Mouse (Mus musculus) ES-E14 (cell line): ENCODE measurements at regions not wholly inside any gene's neighbourhood (a gene's known extent, or its start where the extent isn't known, plus 50 kb on each side); places are given as distances from the start of the nearest gene placed in this dataset.

ENCODE experiments used
- DNase-seq: peaks from one replicate; pipeline ENCODE4 v3.0.0-alpha.2; 2013; ENCODE audit warnings: low read depth, low spot score
- H3K27ac ChIP-seq: 2 replicates; pipeline ENCODE4 v1.5.1; 2012; ENCODE audit warnings: low read depth, mild to moderate bottlenecking, low read length, moderate library complexity, mixed read lengths; ENCODE audit not compliant: poor library complexity, insufficient read depth, severe bottlenecking
- H3K36me3 ChIP-seq: 2 replicates; pipeline ENCODE4 v1.6.1; 2012; ENCODE audit warnings: mild to moderate bottlenecking, low read length, moderate library complexity, mixed read lengths; ENCODE audit not compliant: control insufficient read depth, poor library complexity, insufficient read depth, severe bottlenecking
- H3K4me1 ChIP-seq, 2 experiments: fragments of 150-350 bp in 1 of 2; sonication (generic) in 1 of 2; 2 replicates each; pipeline ENCODE4 v1.6.1; 2012; ENCODE audit warnings: low read length in 2 of 2, mild to moderate bottlenecking in 1 of 2, mixed read lengths in 1 of 2; ENCODE audit not compliant: control insufficient read depth in 2 of 2, insufficient read depth in 2 of 2, poor library complexity in 1 of 2
- H3K4me3 ChIP-seq, 2 experiments: fragments of 150-350 bp in 1 of 2; sonication (generic) in 1 of 2; 2 replicates each; pipeline ENCODE4 v1.5.1; 2012; ENCODE audit warnings: low read length in 2 of 2, low read depth in 1 of 2, mild to moderate bottlenecking in 1 of 2, mixed read lengths in 1 of 2; ENCODE audit not compliant: insufficient read depth in 1 of 2, poor library complexity in 1 of 2, severe bottlenecking in 1 of 2
- H3K9ac ChIP-seq: 2 replicates; pipeline ENCODE4 v1.6.1; 2012; ENCODE audit warnings: low read depth, mild to moderate bottlenecking, low read length, mixed read lengths; ENCODE audit not compliant: poor library complexity, insufficient read depth, severe bottlenecking
- H3K9me3 ChIP-seq: fragments of 150-350 bp; sonication (generic); 2 replicates; pipeline ENCODE4 v1.6.1; 2012; ENCODE audit warnings: low read depth, mild to moderate bottlenecking, low read length; ENCODE audit not compliant: control insufficient read depth, insufficient read depth
- CHD2 ChIP-seq: IDR thresholded peaks from 2 replicates; pipeline ENCODE4 v1.6.1; 2014; ENCODE audit warnings: mild to moderate bottlenecking, low read depth, low read length, inconsistent platforms
- HCFC1 ChIP-seq: IDR thresholded peaks from 2 replicates; pipeline ENCODE4 v1.6.1; 2012; ENCODE audit warnings: low read length, inconsistent platforms, borderline replicate concordance; ENCODE audit not compliant: insufficient read depth
- MAFK ChIP-seq: IDR thresholded peaks from 2 replicates; pipeline ENCODE4 v1.6.1; 2014; ENCODE audit warnings: mild to moderate bottlenecking, low read depth, low read length, inconsistent platforms; ENCODE audit not compliant: insufficient read depth
- ZC3H11A ChIP-seq: IDR thresholded peaks from 2 replicates; pipeline ENCODE4 v1.6.1; 2012; ENCODE audit warnings: low read depth, mild to moderate bottlenecking, inconsistent platforms, low read length, borderline replicate concordance
- ZNF384 ChIP-seq: IDR thresholded peaks from 2 replicates; pipeline ENCODE4 v1.6.1; 2012; ENCODE audit warnings: low read depth, low read length, inconsistent platforms
- in situ Hi-C, 2 experiments: fragments of 600-800 bp; cut with MboI; formaldehyde crosslinking; loops; one replicate each; pipeline ENCODE4 v1.15.1; 2025; ENCODE audit warnings: low sequenced_read_pairs in 2 of 2, inconsistent platforms in 1 of 2; ENCODE audit not compliant: unreplicated experiment in 2 of 2

- Histone ChIP-seq H3K36me3 (no peaks in the 10 kb centered on the region), H3K4me1 (no peaks in the 10 kb centered on the region), H3K9me3 (no peaks in the 10 kb centered on the region), H3K9ac (no peak overlapping the region), H3K27ac (no peak overlapping the region), H3K4me3 (no peak overlapping the region)
- in situ Hi-C loops: no loop called here
- DNase-seq: no peak
- TF ChIP-seq ZC3H11A (no peak), MAFK (no peak), CHD2 (no peak), ZNF384 (no peak), HCFC1 (no peak)
Measured at GRCm38 (mm10) chr15:61116912-61117311, 194.1 kb upstream of the A1bg start.

- no peak overlapping the region for H3K4me3 ChIP-seq
- in situ Hi-C loops: no loop called here
- H3K36me3 ChIP-seq: no peaks in the 10 kb centered on the region
- H3K4me1 ChIP-seq: no peaks in the 10 kb centered on the region
- DNase-seq: no peak
- no peak overlapping the region for H3K9ac ChIP-seq
- no peak overlapping the region for H3K27ac ChIP-seq
- TF ChIP-seq ZC3H11A (no peak), ZNF384 (no peak), MAFK (no peak), HCFC1 (no peak)
- no peaks in the 10 kb centered on the region for H3K9me3 ChIP-seq
Measured at GRCm38 (mm10) chr15:61109429-61110128, 186.8 kb upstream of the A1bg start.

GRCm38 (mm10) chr15:61108957-61109356 is 186.1 kb upstream of the A1bg start:
- Histone ChIP-seq H3K4me3 (no peak overlapping the region), H3K4me1 (no peaks in the 10 kb centered on the region), H3K27ac (no peak overlapping the region), H3K9me3 (no peaks in the 10 kb centered on the region), H3K36me3 (no peaks in the 10 kb centered on the region), H3K9ac (no peak overlapping the region)
- no peak for DNase-seq
- TF ChIP-seq ZNF384 (no peak), CHD2 (no peak), ZC3H11A (no peak), HCFC1 (no peak), MAFK (no peak)
- in situ Hi-C loops: no loop called here

- Histone ChIP-seq H3K36me3 (no peaks in the 10 kb centered on the region), H3K9ac (no peak overlapping the region), H3K4me3 (no peak overlapping the region), H3K9me3 (no peaks in the 10 kb centered on the region), H3K27ac (no peak overlapping the region), H3K4me1 (no peaks in the 10 kb centered on the region)
- peak; percentile 58; the same call in 1 of the 2 replicates for TF ChIP-seq ZC3H11A
- no peak for TF ChIP-seq CHD2
- in situ Hi-C loops: no loop called here
- DNase-seq: peak; percentile 38
Measured at GRCm38 (mm10) chr15:61102421-61103412, 179.9 kb upstream of the A1bg start.

GRCm38 (mm10) chr15:61100807-61101206 is 178.0 kb upstream of the A1bg start:
- in situ Hi-C loops: no loop called here
- TF ChIP-seq MAFK (no peak), CHD2 (no peak), ZNF384 (no peak), ZC3H11A (no peak), HCFC1 (no peak)
- Histone ChIP-seq H3K9ac (no peak overlapping the region), H3K27ac (no peak overlapping the region), H3K4me3 (no peak overlapping the region), H3K36me3 (no peaks in the 10 kb centered on the region), H3K9me3 (no peaks in the 10 kb centered on the region), H3K4me1 (no peaks in the 10 kb centered on the region)
- no peak for DNase-seq
